Mouse (Mus musculus) testis, adult 2 months (tissue): ENCODE data around the gene Hdac9. TPM values are rescaled to one million over a fixed set of nuclear protein-coding genes. Genes with fewer than 3 reads are reported as not detected.

ENCODE experiments used
- H3K27ac ChIP-seq: fragments of 200-500 bp; 2 replicates; pipeline ENCODE4 v1.5.1; 2012; ENCODE audit warnings: low read depth, low read length; ENCODE audit not compliant: control insufficient read depth, insufficient read depth
- H3K27me3 ChIP-seq: fragments of 200-500 bp; 2 replicates; pipeline ENCODE4 v1.6.1; 2012; ENCODE audit warnings: mild to moderate bottlenecking, low read length, moderate library complexity; ENCODE audit not compliant: control insufficient read depth, insufficient read depth
- H3K36me3 ChIP-seq: fragments of 200-500 bp; 2 replicates; pipeline ENCODE4 v1.6.1; 2012; ENCODE audit warnings: mild to moderate bottlenecking, low read length; ENCODE audit not compliant: control insufficient read depth, insufficient read depth
- H3K4me1 ChIP-seq: fragments of 200-500 bp; 2 replicates; pipeline ENCODE4 v1.6.1; 2012; ENCODE audit warnings: low read length; ENCODE audit not compliant: control insufficient read depth, insufficient read depth
- H3K4me3 ChIP-seq: fragments of 200-500 bp; 2 replicates; pipeline ENCODE4 v1.5.1; 2012; ENCODE audit warnings: low read depth, mild to moderate bottlenecking, low read length, moderate library complexity, mixed read lengths; ENCODE audit not compliant: control insufficient read depth
- CTCF ChIP-seq: fragments of 200-500 bp; IDR thresholded peaks from 2 replicates; pipeline ENCODE4 v1.5.1; 2012; ENCODE audit warnings: low read depth, mild to moderate bottlenecking, inconsistent platforms, low read length, moderate library complexity; ENCODE audit not compliant: control insufficient read depth, insufficient read depth, insufficient replicate concordance
- POLR2A ChIP-seq: fragments of 200-500 bp; IDR thresholded peaks from 2 replicates; pipeline ENCODE4 v1.6.1; 2012; ENCODE audit warnings: low read depth, mild to moderate bottlenecking, inconsistent platforms, low read length, moderate library complexity; ENCODE audit not compliant: control insufficient read depth
- polyA plus RNA-seq: library from polyadenylated mRNA; depleted of rRNA; stranded (reverse); fragments of >200 nt; gene quantifications from 2 replicates; pipeline ENCODE4 v1.2.3, GENCODE M21; 2012

Hdac9 gene
- polyA plus RNA-seq, 1 experiment: 2.9 TPM

GRCm38 (mm10) chr12:34398611-34399010 lies 518.3 kb downstream of the Hdac9 start:
- no peak overlapping the region for H3K4me3 ChIP-seq
- H3K36me3 ChIP-seq: no peaks in the 10 kb centered on the region
- TF ChIP-seq POLR2A: no peak
- TF ChIP-seq CTCF: no peak
- H3K27ac ChIP-seq: no peak overlapping the region
- H3K4me1 ChIP-seq: no peaks in the 10 kb centered on the region
- H3K27me3 ChIP-seq: no peaks in the 10 kb centered on the region

GRCm38 (mm10) chr12:34394342-34394741 lies 522.6 kb downstream of the Hdac9 start:
- Histone ChIP-seq H3K36me3 (no peaks in the 10 kb centered on the region), H3K4me3 (no peak overlapping the region), H3K4me1 (no peaks in the 10 kb centered on the region), H3K27me3 (no peaks in the 10 kb centered on the region), H3K27ac (no peak overlapping the region)
- TF ChIP-seq POLR2A (no peak), CTCF (no peak)

- Histone ChIP-seq H3K27ac (no peak overlapping the region), H3K4me1 (no peaks in the 10 kb centered on the region), H3K4me3 (no peak overlapping the region), H3K27me3 (no peaks in the 10 kb centered on the region), H3K36me3 (no peaks in the 10 kb centered on the region)
- TF ChIP-seq POLR2A (no peak), CTCF (no peak)
These were observed 537.2 kb downstream of the Hdac9 start for GRCm38 (mm10) chr12:34379681-34380080.

GRCm38 (mm10) chr12:34378637-34379036 lies 538.3 kb downstream of the Hdac9 start:
- TF ChIP-seq CTCF (no peak), POLR2A (no peak)

GRCm38 (mm10) chr12:34351906-34352305 lies 565.0 kb downstream of the Hdac9 start:
- TF ChIP-seq CTCF: no peak
- no peak for TF ChIP-seq POLR2A
- H3K27me3 ChIP-seq: no peaks in the 10 kb centered on the region
- no peak overlapping the region for H3K27ac ChIP-seq
- H3K36me3 ChIP-seq: no peaks in the 10 kb centered on the region
- H3K4me1 ChIP-seq: no peaks in the 10 kb centered on the region
- H3K4me3 ChIP-seq: no peak overlapping the region

More at GRCm38 (mm10) chr12:34378637-34379036, 538.3 kb downstream of the Hdac9 start:
- H3K36me3 ChIP-seq: no peaks in the 10 kb centered on the region
- H3K4me1 ChIP-seq: no peaks in the 10 kb centered on the region
- no peaks in the 10 kb centered on the region for H3K27me3 ChIP-seq
- no peak overlapping the region for H3K27ac ChIP-seq
- H3K4me3 ChIP-seq: no peak overlapping the region

GRCm38 (mm10) chr12:34347529-34347928 lies 569.4 kb downstream of the Hdac9 start:
- no peaks in the 10 kb centered on the region for H3K4me1 ChIP-seq
- H3K27ac ChIP-seq: no peak overlapping the region
- H3K36me3 ChIP-seq: no peaks in the 10 kb centered on the region
- no peak overlapping the region for H3K4me3 ChIP-seq
- TF ChIP-seq POLR2A: no peak
- no peak for TF ChIP-seq CTCF
- H3K27me3 ChIP-seq: no peaks in the 10 kb centered on the region

GRCm38 (mm10) chr12:34342761-34343160 lies 574.1 kb downstream of the Hdac9 start:
- Histone ChIP-seq H3K4me1 (no peaks in the 10 kb centered on the region), H3K4me3 (no peak overlapping the region), H3K27me3 (no peaks in the 10 kb centered on the region), H3K27ac (no peak overlapping the region), H3K36me3 (no peaks in the 10 kb centered on the region)
- TF ChIP-seq CTCF: no peak
- no peak for TF ChIP-seq POLR2A

GRCm38 (mm10) chr12:34338886-34339285 lies 578.0 kb downstream of the Hdac9 start:
- H3K27me3 ChIP-seq: no peaks in the 10 kb centered on the region
- no peaks in the 10 kb centered on the region for H3K36me3 ChIP-seq
- no peak overlapping the region for H3K27ac ChIP-seq
- no peak for TF ChIP-seq POLR2A
- H3K4me1 ChIP-seq: no peaks in the 10 kb centered on the region
- no peak overlapping the region for H3K4me3 ChIP-seq
